Mouse (Mus musculus) MEL (cell line): ENCODE measurements around the gene Ppip5k1.

ENCODE experiments used
- CTCF ChIP-seq, 3 experiments: IDR thresholded peaks in 2 of 3; conservative IDR thresholded peaks in 1 of 3; 2 replicates each; pipeline ENCODE4 v1.5.1; 2011 to 2012; ENCODE audit warnings: low read length in 3 of 3, low read depth in 2 of 3, mild to moderate bottlenecking in 2 of 3, improper control_type of control experiment in 1 of 3, inconsistent platforms in 1 of 3, mixed read lengths in 1 of 3, moderate library complexity in 1 of 3; ENCODE audit not compliant: control insufficient read depth in 1 of 3, insufficient read depth in 1 of 3, poor library complexity in 1 of 3, severe bottlenecking in 1 of 3
- EP300 ChIP-seq, 2 experiments: IDR thresholded peaks; 2 replicates each; pipeline ENCODE4 v1.6.1; 2011; ENCODE audit warnings: improper control_type of control experiment in 2 of 2, low read length in 2 of 2, low read depth in 1 of 2, mild to moderate bottlenecking in 1 of 2
- ETS1 ChIP-seq: IDR thresholded peaks from 2 replicates; pipeline ENCODE4 v1.6.1; 2012; ENCODE audit warnings: low read depth, mild to moderate bottlenecking, inconsistent platforms, low read length, improper control_type of control experiment, moderate library complexity
- GABPA ChIP-seq: IDR thresholded peaks from 2 replicates; pipeline ENCODE4 v1.6.1; 2012; ENCODE audit warnings: low read depth, mild to moderate bottlenecking, inconsistent platforms, low read length, improper control_type of control experiment, moderate library complexity
- GATA1 ChIP-seq: IDR thresholded peaks from 2 replicates; pipeline ENCODE4 v1.6.1; 2011; ENCODE audit warnings: low read depth, low read length, improper control_type of control experiment
- HCFC1 ChIP-seq: IDR thresholded peaks from 2 replicates; pipeline ENCODE4 v1.6.1; 2012; ENCODE audit warnings: low read depth, mild to moderate bottlenecking, inconsistent platforms, low read length, improper control_type of control experiment, moderate library complexity
- MAFK ChIP-seq: IDR thresholded peaks from 2 replicates; pipeline ENCODE4 v1.6.1; 2011; ENCODE audit warnings: low read depth, mild to moderate bottlenecking, low read length, improper control_type of control experiment, borderline replicate concordance
- MYC ChIP-seq: IDR thresholded peaks from 2 replicates; pipeline ENCODE4 v1.6.1; 2011; ENCODE audit warnings: low read depth, mild to moderate bottlenecking, low read length, improper control_type of control experiment, moderate library complexity
- POLR2A ChIP-seq, 2 experiments: IDR thresholded peaks; 2 replicates each; pipeline ENCODE4 v1.6.1; 2011 to 2012; ENCODE audit warnings: low read length in 2 of 2, mild to moderate bottlenecking in 2 of 2, control low read depth in 1 of 2, improper control_type of control experiment in 1 of 2, low read depth in 1 of 2, moderate library complexity in 1 of 2; ENCODE audit not compliant: control insufficient read depth in 1 of 2, insufficient read depth in 1 of 2, poor library complexity in 1 of 2
- ZKSCAN1 ChIP-seq: IDR thresholded peaks from 2 replicates; pipeline ENCODE4 v1.6.1; 2012; ENCODE audit warnings: low read depth, mild to moderate bottlenecking, inconsistent platforms, low read length, improper control_type of control experiment, moderate library complexity

DNA sequence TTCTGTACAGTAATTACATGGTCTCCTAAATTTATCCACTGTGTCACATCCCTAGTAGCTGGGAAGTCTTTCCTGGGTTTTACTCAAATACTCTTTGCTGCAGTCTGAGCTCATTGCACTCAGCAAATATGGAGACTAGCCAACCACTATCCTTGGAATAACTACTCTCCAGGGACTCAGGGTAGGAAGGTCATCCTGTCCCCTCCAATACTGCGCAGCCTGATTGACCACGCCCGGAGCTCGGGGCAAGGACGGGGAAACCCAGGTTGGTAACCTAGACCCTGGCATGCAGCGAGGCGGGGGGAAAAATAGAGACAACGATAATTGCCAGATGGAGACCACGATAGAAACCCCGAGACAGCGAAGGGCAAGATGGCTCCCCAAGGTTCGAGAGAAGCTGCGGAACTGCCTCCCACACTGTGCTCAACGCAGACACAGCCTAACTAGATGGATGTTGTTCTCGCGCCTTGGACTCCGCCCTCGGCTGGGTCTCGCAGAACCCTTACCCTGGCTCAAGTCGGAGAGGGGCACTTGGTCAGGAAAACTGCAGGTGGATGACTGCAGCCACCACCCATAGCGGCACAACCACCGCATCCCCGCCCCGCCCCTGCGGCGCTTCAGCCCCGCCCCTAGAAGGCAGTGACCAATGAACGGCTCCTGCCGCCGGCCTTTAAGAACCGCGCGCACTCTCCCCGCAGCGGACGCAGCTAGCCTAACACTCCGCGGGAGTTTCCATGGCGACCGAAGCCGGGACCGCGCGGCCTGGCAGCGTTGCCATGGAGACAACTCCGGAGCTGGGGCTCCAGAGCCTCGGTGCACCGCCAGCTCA lies 66.1 kb downstream of the Ppip5k1 start, which contains the start of gene Map1a:
- TF ChIP-seq MAFK: no peak
- TF ChIP-seq GABPA: no peak
- TF ChIP-seq ZKSCAN1: no peak
- no peak for TF ChIP-seq ETS1
- no peak for TF ChIP-seq EP300 (IDR thresholded peaks at IDR 0.05; ENCODE audit: low read depth in 1 of 2, low read length in 2 of 2)
- TF ChIP-seq CTCF (IDR thresholded peaks at IDR 0.05 in 2 of 3, conservative IDR thresholded peaks at IDR 0.05 in 1 of 3; ENCODE audit: control insufficient read depth in 1 of 3, insufficient read depth in 1 of 3, low read depth in 2 of 3, low read length in 3 of 3, poor library complexity in 1 of 3, severe bottlenecking in 1 of 3): no peak
- TF ChIP-seq POLR2A (IDR thresholded peaks at IDR 0.05; ENCODE audit: control insufficient read depth in 1 of 2, insufficient read depth in 1 of 2, low read depth in 1 of 2, low read length in 2 of 2, poor library complexity in 1 of 2): peak in 1 of 2 experiments; percentile 44; a peak in 1 of 4 replicates
- TF ChIP-seq GATA1: no peak
- TF ChIP-seq HCFC1: no peak
- TF ChIP-seq MYC: no peak
